Mouse (Mus musculus) stomach, embryonic 14.5 days (tissue): ENCODE results near the gene G3bp2. TPM values are rescaled to one million over a fixed set of nuclear protein-coding genes. Genes with fewer than 3 reads are reported as not detected.

Experiments used
- ATAC-seq: fragments of 200-750 bp; cut with Nextera tagmentation; 2 replicates; pipeline ENCODE4 v1.8.0; 2017; ENCODE audit warnings: low read depth, moderate TSS enrichment; ENCODE audit not compliant: insufficient number of reproducible peaks, insufficient read depth, low FRiP score
- H3K27ac ChIP-seq: fragments of 300-500 bp; sonication (generic); 2 replicates; pipeline ENCODE4 v1.5.1; 2014; ENCODE audit warnings: mild to moderate bottlenecking, low read length, moderate library complexity, mixed read lengths
- H3K27me3 ChIP-seq: fragments of 300-500 bp; sonication (generic); 2 replicates; pipeline ENCODE4 v1.6.1; 2014; ENCODE audit warnings: low read length, control low read depth, mixed read lengths; ENCODE audit not compliant: control insufficient read depth, insufficient read depth
- H3K36me3 ChIP-seq: fragments of 300-500 bp; sonication (generic); 2 replicates; pipeline ENCODE4 v1.6.1; 2014; ENCODE audit warnings: mild to moderate bottlenecking, control low read depth, low read length, moderate library complexity, mixed read lengths; ENCODE audit not compliant: control insufficient read depth, insufficient read depth
- H3K4me1 ChIP-seq: fragments of 300-500 bp; sonication (generic); 2 replicates; pipeline ENCODE4 v1.6.1; 2014; ENCODE audit warnings: low read length, control low read depth, mixed read lengths; ENCODE audit not compliant: control insufficient read depth, insufficient read depth
- H3K4me2 ChIP-seq: fragments of 300-500 bp; sonication (generic); replicated peaks from 2 replicates; pipeline ENCODE4 v1.6.1; 2014; ENCODE audit warnings: low read depth, low read length, control low read depth
- H3K4me3 ChIP-seq: fragments of 300-500 bp; sonication (generic); 2 replicates; pipeline ENCODE4 v1.5.1; 2014; ENCODE audit warnings: low read depth, low read length, control low read depth
- H3K9ac ChIP-seq: fragments of 300-500 bp; sonication (generic); replicated peaks from 2 replicates; pipeline ENCODE4 v1.6.1; 2014; ENCODE audit warnings: low read depth, mild to moderate bottlenecking, control low read depth, low read length, moderate library complexity, mixed read lengths
- H3K9me3 ChIP-seq: fragments of 300-500 bp; sonication (generic); 2 replicates; pipeline ENCODE4 v1.6.1; 2016; ENCODE audit warnings: low read depth, low read length, control low read depth; ENCODE audit not compliant: control insufficient read depth
- WGBS: fragments of 180-500 bp; shearing (Covaris S2); extraction: QIAGEN DNeasy Blood & Tissue Kit; methylation state at CpG from one replicate; pipeline ENCODE4 v1.1.7; 2014; 5-methylcytosine and 5-hydroxymethylcytosine counted together
- polyA plus RNA-seq: library from polyadenylated mRNA; unstranded; fragments of >200 nt; fragmentation: Nextera tagmentation; extraction: Ambion mirVana; gene quantifications from 2 replicates; pipeline ENCODE4 v1.2.1, GENCODE M21; 2014

G3bp2 gene
- polyA plus RNA-seq, 1 experiment from 2014 or later = 205 TPM

DNA sequence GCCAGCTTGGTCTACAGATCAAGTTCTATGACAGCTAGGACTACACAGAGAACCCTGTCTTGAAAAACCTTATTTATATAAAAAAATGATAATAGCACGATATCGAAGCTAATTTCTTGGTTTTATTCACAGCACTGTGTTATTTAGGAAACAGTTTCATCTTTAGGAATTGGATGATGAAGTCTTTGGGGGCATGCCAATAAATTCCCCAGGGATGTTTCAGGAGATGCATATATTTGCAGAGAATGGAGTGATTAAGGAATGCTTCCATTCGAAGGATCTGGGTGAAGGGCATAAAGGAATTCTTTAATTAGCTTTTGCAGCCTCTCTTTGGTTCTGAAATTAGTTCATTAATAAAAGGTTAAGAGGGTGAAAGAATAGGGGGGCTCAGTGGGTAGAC lies 41.9 kb upstream of the G3bp2 start:
- no peak overlapping the region for H3K9ac ChIP-seq
- H3K36me3 ChIP-seq = no peaks in the 10 kb centered on the region
- no peak for ATAC-seq
- no peak overlapping the region for H3K4me2 ChIP-seq
- WGBS = 93% methylated on average over 3 of the region's 3 CpGs
- H3K4me1 ChIP-seq = peaks cover 2% of the 10 kb centered on the region; the same call in 1 of the 2 replicates
- H3K27ac ChIP-seq = no peak overlapping the region
- H3K9me3 ChIP-seq = no peaks in the 10 kb centered on the region; the same call in 1 of the 2 replicates
- H3K4me3 ChIP-seq = no peak overlapping the region
- no peaks in the 10 kb centered on the region for H3K27me3 ChIP-seq

DNA sequence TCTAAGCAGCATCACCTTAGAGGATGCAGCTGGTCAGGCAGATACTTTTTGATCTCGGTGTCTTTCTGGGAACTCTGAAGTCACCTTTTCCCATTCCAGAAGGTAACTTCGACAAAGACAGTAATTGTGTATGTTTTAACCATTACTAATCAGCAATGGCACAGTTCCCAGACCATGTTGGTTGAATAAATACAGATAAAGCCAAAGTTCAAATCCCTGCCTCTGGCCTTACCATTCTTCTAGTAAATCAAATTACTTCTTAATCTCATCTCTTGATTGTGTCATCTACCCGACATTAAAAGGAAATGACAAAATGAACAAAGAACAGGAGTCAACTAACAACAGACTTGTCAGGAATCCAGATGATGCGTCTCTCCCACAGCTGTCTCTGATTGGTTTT lies 38.1 kb upstream of the G3bp2 start:
- Histone ChIP-seq H3K9me3 (no peaks in the 10 kb centered on the region; the same call in 1 of the 2 replicates), H3K4me3 (no peak overlapping the region), H3K4me2 (no peak overlapping the region), H3K9ac (no peak overlapping the region), H3K27ac (no peak overlapping the region), H3K27me3 (no peaks in the 10 kb centered on the region), H3K4me1 (no peaks in the 10 kb centered on the region), H3K36me3 (no peaks in the 10 kb centered on the region)
- ATAC-seq = no peak
- 75% methylated on average over 4 of the region's 4 CpGs for WGBS

DNA sequence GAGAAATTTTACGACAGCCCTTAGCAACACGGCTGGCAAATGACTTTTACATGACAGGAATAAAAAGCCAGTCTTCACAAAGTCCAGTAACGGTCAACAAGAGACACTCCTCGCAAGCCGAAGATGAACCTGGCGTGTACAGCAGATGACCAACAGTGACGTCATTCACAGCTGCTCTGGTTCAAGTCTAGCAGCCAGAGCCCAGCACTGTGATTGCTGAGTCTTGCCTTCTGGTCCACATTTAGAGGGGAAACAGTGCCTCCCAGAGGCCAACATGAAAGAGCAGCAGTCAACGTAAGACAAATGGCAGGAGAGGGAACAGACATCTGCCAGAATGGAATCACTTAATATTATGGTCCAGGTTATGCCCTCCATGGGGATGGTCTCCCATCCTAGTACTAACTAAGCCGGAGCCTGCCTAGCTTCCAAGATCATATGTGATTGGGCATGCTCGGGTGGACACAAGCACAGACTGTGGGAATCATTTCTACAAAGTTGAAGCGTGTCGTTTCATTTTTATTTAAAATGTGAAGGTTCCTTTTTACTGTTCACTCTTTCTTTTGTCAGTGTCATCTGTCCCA lies 34.4 kb upstream of the G3bp2 start:
- peak; percentile 76; the same call in 1 of the 2 replicates for ATAC-seq

DNA sequence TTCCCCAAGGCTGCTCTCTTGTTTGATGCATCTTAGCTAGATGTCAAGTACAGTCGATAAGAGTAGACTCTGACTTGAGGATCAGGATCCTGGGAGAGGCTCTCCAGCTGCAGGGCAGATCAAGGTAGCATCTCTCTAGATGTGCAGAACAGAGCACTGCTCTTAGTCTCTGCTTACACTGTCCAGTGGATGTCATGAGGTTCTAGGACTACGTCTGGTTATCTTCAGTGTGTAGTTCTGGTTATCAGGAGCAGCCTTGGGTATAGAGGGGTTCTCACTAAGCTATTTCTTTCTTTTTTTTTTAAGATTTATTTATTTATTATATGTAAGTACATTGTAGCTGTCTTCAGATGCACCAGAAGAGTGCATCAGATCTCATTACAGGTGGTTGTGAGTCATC lies 31.4 kb upstream of the G3bp2 start:
- no peaks in the 10 kb centered on the region for H3K9me3 ChIP-seq
- no peaks in the 10 kb centered on the region for H3K36me3 ChIP-seq
- ATAC-seq = no peak
- no peak overlapping the region for H3K27ac ChIP-seq
- H3K4me3 ChIP-seq = no peak overlapping the region
- no peaks in the 10 kb centered on the region for H3K27me3 ChIP-seq
- no peak overlapping the region for H3K4me2 ChIP-seq
- no peak overlapping the region for H3K9ac ChIP-seq
- WGBS = 88% methylated on average over 2 of the region's 2 CpGs
- peaks cover 7% of the 10 kb centered on the region; the same call in 1 of the 2 replicates for H3K4me1 ChIP-seq

More for the DNA sequence above, 34.4 kb upstream of the G3bp2 start:
- no peaks in the 10 kb centered on the region for H3K36me3 ChIP-seq
- H3K27me3 ChIP-seq = no peaks in the 10 kb centered on the region
- H3K9ac ChIP-seq = no peak overlapping the region
- 56% methylated on average over 12 of the region's 12 CpGs for WGBS
- no peak overlapping the region for H3K4me2 ChIP-seq
- H3K4me1 ChIP-seq = peaks cover under 1% of the 10 kb centered on the region; the same call in 1 of the 2 replicates
- H3K9me3 ChIP-seq = no peaks in the 10 kb centered on the region
- H3K4me3 ChIP-seq = no peak overlapping the region
- no peak overlapping the region for H3K27ac ChIP-seq

DNA sequence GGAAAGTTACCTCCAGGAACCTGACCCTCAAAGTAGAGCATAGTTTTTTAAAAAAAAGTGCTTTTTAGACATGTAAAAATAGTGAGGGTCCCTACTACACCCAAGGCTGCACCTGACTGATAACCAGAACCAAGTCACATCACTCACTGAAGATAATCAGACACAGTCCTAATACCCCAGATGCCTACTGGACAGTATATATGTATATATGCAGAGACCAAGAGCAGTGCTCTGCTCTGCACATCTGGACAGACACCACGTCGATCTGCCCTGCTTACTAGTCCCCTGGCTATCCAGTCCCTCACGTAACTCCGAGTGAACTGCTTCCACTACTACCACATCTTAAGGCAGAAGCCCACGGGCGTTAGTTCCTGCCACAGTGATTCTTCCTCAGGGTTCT lies 30.7 kb upstream of the G3bp2 start:
- H3K4me1 ChIP-seq = peaks cover 7% of the 10 kb centered on the region; the same call in 1 of the 2 replicates
- H3K4me3 ChIP-seq = no peak overlapping the region
- 92% methylated on average over 6 of the region's 6 CpGs for WGBS
- H3K27ac ChIP-seq = no peak overlapping the region
- no peaks in the 10 kb centered on the region for H3K36me3 ChIP-seq
- ATAC-seq = no peak
- H3K9me3 ChIP-seq = no peaks in the 10 kb centered on the region
- H3K4me2 ChIP-seq = no peak overlapping the region
- no peaks in the 10 kb centered on the region for H3K27me3 ChIP-seq
- no peak overlapping the region for H3K9ac ChIP-seq

DNA sequence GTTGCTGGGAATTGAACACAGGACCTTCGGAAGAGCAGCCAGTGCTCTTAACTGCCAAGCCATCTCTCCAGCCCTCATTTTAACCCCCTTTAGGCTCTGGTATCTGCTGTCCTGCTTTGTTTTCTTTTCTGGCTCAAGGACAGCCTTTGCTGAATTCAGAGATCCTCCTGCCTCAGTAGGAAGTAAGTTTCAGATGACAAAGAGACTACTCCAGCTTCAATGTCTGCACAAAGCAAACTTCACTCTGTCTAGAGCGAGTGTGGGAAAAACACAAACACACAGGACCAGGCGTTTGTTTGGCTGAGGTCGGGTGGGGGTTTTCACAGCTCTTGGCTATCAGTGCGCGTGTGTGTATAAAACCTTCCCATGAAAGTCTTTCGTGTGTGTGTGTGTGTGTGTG lies 30.0 kb upstream of the G3bp2 start:
- no peak overlapping the region for H3K27ac ChIP-seq
- H3K4me1 ChIP-seq = peaks cover 7% of the 10 kb centered on the region; the same call in 1 of the 2 replicates
- ATAC-seq = no peak
- no peaks in the 10 kb centered on the region for H3K27me3 ChIP-seq
- 86% methylated on average over 7 of the region's 7 CpGs for WGBS
- H3K9me3 ChIP-seq = no peaks in the 10 kb centered on the region
- H3K4me2 ChIP-seq = no peak overlapping the region
- H3K4me3 ChIP-seq = no peak overlapping the region
- no peak overlapping the region for H3K9ac ChIP-seq
- H3K36me3 ChIP-seq = no peaks in the 10 kb centered on the region

DNA sequence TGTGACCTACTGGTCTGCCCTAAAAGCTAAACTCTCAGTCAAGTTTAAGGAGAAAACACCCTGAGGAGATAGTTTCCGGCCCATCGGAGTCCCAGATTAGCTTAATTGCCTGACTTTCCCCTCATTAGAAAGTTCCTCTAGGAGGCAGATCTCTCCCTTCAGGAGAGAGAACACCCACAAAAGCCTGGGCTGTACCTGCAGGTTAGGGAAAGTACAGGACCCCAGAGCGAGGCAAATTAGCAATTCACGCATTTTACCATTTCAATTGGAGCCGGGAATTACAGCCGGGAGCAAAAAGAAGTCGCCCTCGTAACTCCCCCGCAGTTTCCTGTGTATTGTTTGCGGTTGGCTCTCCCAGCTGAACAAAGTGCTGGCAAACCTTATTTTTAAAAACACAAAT lies 29.1 kb upstream of the G3bp2 start:
- no peak overlapping the region for H3K9ac ChIP-seq

DNA sequence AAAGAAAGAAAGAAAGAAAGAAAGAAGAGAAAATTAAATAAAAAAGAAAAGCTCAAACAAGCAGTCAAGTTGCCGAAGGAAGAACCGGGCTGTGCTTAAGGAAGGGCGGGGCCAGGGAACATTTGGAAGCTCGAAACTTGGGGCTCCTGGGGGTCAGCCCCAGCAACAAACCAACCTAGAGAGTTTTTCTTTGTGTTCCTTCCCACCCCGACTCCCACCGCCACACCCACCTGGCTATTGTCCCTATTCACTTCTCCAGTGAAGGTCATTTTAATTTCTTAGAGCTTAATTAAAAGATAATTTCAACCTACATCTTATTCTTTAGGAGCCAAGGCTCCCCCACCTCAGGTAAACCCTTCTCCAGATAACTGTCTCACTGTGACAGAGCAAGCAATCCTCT lies 28.7 kb upstream of the G3bp2 start:
- no peaks in the 10 kb centered on the region for H3K27me3 ChIP-seq
- peak overlapping the region; percentile 17; the same call in 1 of the 2 replicates for H3K4me3 ChIP-seq
- ATAC-seq = no peak
- no peaks in the 10 kb centered on the region for H3K9me3 ChIP-seq
- no peak overlapping the region for H3K27ac ChIP-seq
- H3K36me3 ChIP-seq = no peaks in the 10 kb centered on the region
- H3K4me2 ChIP-seq = peak overlapping the region; percentile 34
- peaks cover 7% of the 10 kb centered on the region; the same call in 1 of the 2 replicates for H3K4me1 ChIP-seq
- 23% methylated on average over 6 of the region's 6 CpGs for WGBS
- no peak overlapping the region for H3K9ac ChIP-seq

More for the DNA sequence above, 29.1 kb upstream of the G3bp2 start:
- WGBS = 11% methylated on average over 10 of the region's 10 CpGs
- no peaks in the 10 kb centered on the region for H3K36me3 ChIP-seq
- H3K27ac ChIP-seq = no peak overlapping the region
- no peak for ATAC-seq
- H3K9me3 ChIP-seq = no peaks in the 10 kb centered on the region
- peak overlapping the region; percentile 17; the same call in 1 of the 2 replicates for H3K4me3 ChIP-seq
- no peaks in the 10 kb centered on the region for H3K27me3 ChIP-seq
- H3K4me2 ChIP-seq = peak overlapping the region; percentile 34
- H3K4me1 ChIP-seq = peaks cover 7% of the 10 kb centered on the region; the same call in 1 of the 2 replicates
